Mouse (Mus musculus) CH12.LX (cell line): ENCODE data around the gene Proz. TPM values are rescaled to one million over a fixed set of nuclear protein-coding genes. Genes with fewer than 3 reads are reported as not detected.

Source experiments
- DNase-seq: peaks from one replicate; pipeline ENCODE4 v3.0.0-alpha.2; 2013; ENCODE audit errors: extremely low read depth
- H3K27ac ChIP-seq: 2 replicates; pipeline ENCODE4 v1.5.1; 2012; ENCODE audit warnings: low read depth, mild to moderate bottlenecking, control low read depth, moderate library complexity; ENCODE audit not compliant: insufficient read depth
- H3K27me3 ChIP-seq: replicated peaks from 2 replicates; pipeline ENCODE3; 2012; ENCODE audit warnings: inconsistent platforms
- H3K36me3 ChIP-seq, 2 experiments: replicated peaks in 1 of 2; 2 replicates each; pipeline versions ENCODE3 to v1.6.1; 2012; ENCODE audit warnings: inconsistent platforms in 1 of 2, low read length in 1 of 2, mild to moderate bottlenecking in 1 of 2, mixed read lengths in 1 of 2, moderate library complexity in 1 of 2; ENCODE audit not compliant: control insufficient read depth in 1 of 2, insufficient read depth in 1 of 2
- H3K4me1 ChIP-seq, 2 experiments: 2 replicates each; pipeline ENCODE4 v1.6.1; 2012; ENCODE audit warnings: inconsistent platforms in 1 of 2, moderate library complexity in 1 of 2; ENCODE audit not compliant: insufficient read depth in 2 of 2, control insufficient read depth in 1 of 2
- H3K4me2 ChIP-seq: 2 replicates; pipeline ENCODE4 v1.6.1; 2012; ENCODE audit warnings: low read depth, mild to moderate bottlenecking, control low read depth; ENCODE audit not compliant: poor library complexity, insufficient read depth, severe bottlenecking
- H3K4me3 ChIP-seq, 3 experiments: fragments of 150-350 bp in 1 of 3; sonication (generic) in 1 of 3; replicated peaks in 1 of 3; 2 replicates each; pipeline versions ENCODE3 to v1.5.1; 2011 to 2012; ENCODE audit warnings: low read depth in 2 of 3, low read length in 2 of 3, mild to moderate bottlenecking in 2 of 3, moderate library complexity in 2 of 3, control low read depth in 1 of 3, improper control_type of control experiment in 1 of 3, inconsistent platforms in 1 of 3, mixed read lengths in 1 of 3; ENCODE audit not compliant: poor library complexity in 1 of 3
- H3K79me2 ChIP-seq: replicated peaks from 2 replicates; pipeline ENCODE4 v1.6.1; 2012; ENCODE audit warnings: mild to moderate bottlenecking, moderate library complexity; ENCODE audit not compliant: control insufficient read depth, poor library complexity, insufficient read depth, severe bottlenecking; ENCODE audit errors: extremely low read depth
- H3K9ac ChIP-seq: 2 replicates; pipeline ENCODE4 v1.6.1; 2012; ENCODE audit warnings: low read depth, mild to moderate bottlenecking, control low read depth, moderate library complexity; ENCODE audit not compliant: insufficient read depth
- H3K9me3 ChIP-seq: replicated peaks from 2 replicates; pipeline ENCODE3; 2012; ENCODE audit warnings: low read length, inconsistent platforms, mixed read lengths
- BHLHE40 ChIP-seq: IDR thresholded peaks from 2 replicates; pipeline ENCODE4 v1.6.1; 2011; ENCODE audit warnings: mild to moderate bottlenecking, low read depth, low read length, improper control_type of control experiment
- CHD1 ChIP-seq: IDR thresholded peaks from 2 replicates; pipeline ENCODE4 v1.6.1; 2012; ENCODE audit warnings: low read depth, low read length, improper control_type of control experiment, inconsistent platforms
- CHD2 ChIP-seq: IDR thresholded peaks from 2 replicates; pipeline ENCODE4 v1.6.1; 2011; ENCODE audit warnings: low read length, improper control_type of control experiment
- CTCF ChIP-seq, 2 experiments: IDR thresholded peaks in 1 of 2; conservative IDR thresholded peaks in 1 of 2; 2 replicates each; pipeline ENCODE4 v1.5.1; 2011 to 2012; ENCODE audit warnings: low read depth in 2 of 2, low read length in 2 of 2, improper control_type of control experiment in 1 of 2, inconsistent platforms in 1 of 2, mild to moderate bottlenecking in 1 of 2, moderate library complexity in 1 of 2
- E2F4 ChIP-seq: IDR thresholded peaks from 2 replicates; pipeline ENCODE4 v1.6.1; 2011; ENCODE audit warnings: low read depth, low read length, improper control_type of control experiment; ENCODE audit not compliant: insufficient replicate concordance
- ELF1 ChIP-seq: IDR thresholded peaks from 2 replicates; pipeline ENCODE4 v1.6.1; 2014; ENCODE audit warnings: low read depth, mild to moderate bottlenecking, inconsistent platforms, low read length, improper control_type of control experiment
- EP300 ChIP-seq: IDR thresholded peaks from 2 replicates; pipeline ENCODE4 v1.6.1; 2011; ENCODE audit warnings: low read length, improper control_type of control experiment
- ETS1 ChIP-seq: conservative IDR thresholded peaks from 2 replicates; pipeline ENCODE4 v1.6.1; 2012; ENCODE audit warnings: low read depth, mild to moderate bottlenecking, inconsistent platforms, low read length, improper control_type of control experiment, moderate library complexity
- GABPA ChIP-seq: IDR thresholded peaks from 2 replicates; pipeline ENCODE4 v1.6.1; 2012; ENCODE audit warnings: low read depth, low read length, improper control_type of control experiment, inconsistent platforms; ENCODE audit not compliant: insufficient replicate concordance
- HCFC1 ChIP-seq: IDR thresholded peaks from 2 replicates; pipeline ENCODE4 v1.6.1; 2012; ENCODE audit warnings: low read depth, mild to moderate bottlenecking, inconsistent platforms, low read length, improper control_type of control experiment
- IRF4 ChIP-seq: IDR thresholded peaks from 2 replicates; pipeline ENCODE4 v1.6.1; 2014; ENCODE audit warnings: low read depth, mild to moderate bottlenecking, inconsistent platforms, low read length, improper control_type of control experiment
- JUN ChIP-seq: IDR thresholded peaks from 2 replicates; pipeline ENCODE4 v1.6.1; 2011; ENCODE audit warnings: low read depth, mild to moderate bottlenecking, low read length, improper control_type of control experiment, moderate library complexity; ENCODE audit not compliant: insufficient read depth
- JUND ChIP-seq: conservative IDR thresholded peaks from 2 replicates; pipeline ENCODE4 v1.6.1; 2011; ENCODE audit warnings: low read depth, low read length, improper control_type of control experiment
- KAT2A ChIP-seq: IDR thresholded peaks from 2 replicates; pipeline ENCODE4 v1.6.1; 2012; ENCODE audit warnings: low read length, improper control_type of control experiment, inconsistent platforms; ENCODE audit not compliant: insufficient replicate concordance
- MAFK ChIP-seq: IDR thresholded peaks from 2 replicates; pipeline ENCODE4 v1.6.1; 2011; ENCODE audit warnings: low read length, improper control_type of control experiment; ENCODE audit not compliant: insufficient replicate concordance
- MAX ChIP-seq: IDR thresholded peaks from 2 replicates; pipeline ENCODE4 v1.6.1; 2011; ENCODE audit warnings: low read length, improper control_type of control experiment
- MAZ ChIP-seq: IDR thresholded peaks from 2 replicates; pipeline ENCODE4 v1.6.1; 2012; ENCODE audit warnings: low read depth, mild to moderate bottlenecking, inconsistent platforms, low read length, improper control_type of control experiment, moderate library complexity
- MEF2A ChIP-seq: IDR thresholded peaks from 2 replicates; pipeline ENCODE4 v1.6.1; 2014; ENCODE audit warnings: low read depth, mild to moderate bottlenecking, inconsistent platforms, low read length, improper control_type of control experiment, borderline replicate concordance
- MXI1 ChIP-seq: IDR thresholded peaks from 2 replicates; pipeline ENCODE4 v1.6.1; 2011; ENCODE audit warnings: mild to moderate bottlenecking, low read depth, low read length, improper control_type of control experiment
- MYC ChIP-seq: IDR thresholded peaks from 2 replicates; pipeline ENCODE4 v1.6.1; 2011; ENCODE audit warnings: low read depth, mild to moderate bottlenecking, improper control_type of control experiment, low read length
- NELFE ChIP-seq: IDR thresholded peaks from 2 replicates; pipeline ENCODE4 v1.6.1; 2011; ENCODE audit warnings: low read depth, low read length, improper control_type of control experiment
- NRF1 ChIP-seq: IDR thresholded peaks from 2 replicates; pipeline ENCODE4 v1.6.1; 2014; ENCODE audit warnings: low read depth, mild to moderate bottlenecking, inconsistent platforms, low read length, improper control_type of control experiment, moderate library complexity
- PAX5 ChIP-seq: IDR thresholded peaks from 2 replicates; pipeline ENCODE4 v1.6.1; 2012; ENCODE audit warnings: low read length, inconsistent platforms, mixed read lengths
- POLR2A ChIP-seq: IDR thresholded peaks from 2 replicates; pipeline ENCODE4 v1.6.1; 2011; ENCODE audit warnings: low read depth, mild to moderate bottlenecking, improper control_type of control experiment, low read length
- POLR2AphosphoS2 ChIP-seq: IDR thresholded peaks from 2 replicates; pipeline ENCODE4 v1.6.1; 2011; ENCODE audit warnings: low read depth, low read length, improper control_type of control experiment
- RAD21 ChIP-seq: IDR thresholded peaks from 2 replicates; pipeline ENCODE4 v1.6.1; 2011; ENCODE audit warnings: low read depth, mild to moderate bottlenecking, low read length, improper control_type of control experiment, moderate library complexity
- RCOR1 ChIP-seq: conservative IDR thresholded peaks from 2 replicates; pipeline ENCODE4 v1.6.1; 2012; ENCODE audit warnings: low read depth, mild to moderate bottlenecking, inconsistent platforms, low read length, improper control_type of control experiment
- SIN3A ChIP-seq: IDR thresholded peaks from 2 replicates; pipeline ENCODE4 v1.6.1; 2012; ENCODE audit warnings: low read length, improper control_type of control experiment, inconsistent platforms
- SMC3 ChIP-seq: IDR thresholded peaks from 2 replicates; pipeline ENCODE4 v1.6.1; 2011; ENCODE audit warnings: low read depth, low read length, improper control_type of control experiment
- TBP ChIP-seq: conservative IDR thresholded peaks from 2 replicates; pipeline ENCODE4 v1.6.1; 2011; ENCODE audit warnings: low read depth, low read length, improper control_type of control experiment
- TCF12 ChIP-seq: IDR thresholded peaks from 2 replicates; pipeline ENCODE4 v1.6.1; 2014; ENCODE audit warnings: low read depth, mild to moderate bottlenecking, inconsistent platforms, low read length, improper control_type of control experiment
- UBTF ChIP-seq: IDR thresholded peaks from 2 replicates; pipeline ENCODE4 v1.6.1; 2012; ENCODE audit warnings: low read depth, mild to moderate bottlenecking, inconsistent platforms, low read length, improper control_type of control experiment, moderate library complexity
- USF1 ChIP-seq: IDR thresholded peaks from 2 replicates; pipeline ENCODE4 v1.6.1; 2014; ENCODE audit warnings: low read depth, mild to moderate bottlenecking, inconsistent platforms, low read length, improper control_type of control experiment
- USF2 ChIP-seq: conservative IDR thresholded peaks from 2 replicates; pipeline ENCODE4 v1.6.1; 2011; ENCODE audit warnings: low read depth, low read length, improper control_type of control experiment
- ZC3H11A ChIP-seq: IDR thresholded peaks from 2 replicates; pipeline ENCODE4 v1.6.1; 2012; ENCODE audit warnings: low read depth, mild to moderate bottlenecking, inconsistent platforms, low read length, improper control_type of control experiment
- ZKSCAN1 ChIP-seq: IDR thresholded peaks from 2 replicates; pipeline ENCODE4 v1.6.1; 2012; ENCODE audit warnings: low read depth, inconsistent platforms, low read length, improper control_type of control experiment, borderline replicate concordance
- ZMIZ1 ChIP-seq: IDR thresholded peaks from 2 replicates; pipeline ENCODE4 v1.6.1; 2012; ENCODE audit warnings: low read depth, mild to moderate bottlenecking, inconsistent platforms, low read length, improper control_type of control experiment
- ZNF384 ChIP-seq: IDR thresholded peaks from 2 replicates; pipeline ENCODE4 v1.6.1; 2012; ENCODE audit warnings: low read depth, low read length, improper control_type of control experiment, inconsistent platforms
- dilution Hi-C: fragments of 300-500 bp; cut with MboI; formaldehyde crosslinking; loops from 2 replicates; pipeline ENCODE4 v1.14.3; 2020; ENCODE audit warnings: low sequenced_read_pairs; ENCODE audit not compliant: extremely low pct_unique_long_range_greater_than_20kb, extremely low pct_ligation_motif_present
- in situ Hi-C: fragments of 300-500 bp; cut with MboI; formaldehyde crosslinking; loops from 3 replicates; pipeline ENCODE4 v1.14.3; 2019; ENCODE audit warnings: low sequenced_read_pairs, low pct_ligation_motif_present, low pct_unique_long_range_greater_than_20kb, mixed read lengths
- polyA plus RNA-seq: library from polyadenylated mRNA; unstranded; fragments of >175 nt; gene quantifications from 2 replicates; pipeline ENCODE4 v1.2.1, GENCODE M21; 2012; ENCODE audit warnings: low read depth; ENCODE audit not compliant: insufficient read length
- total RNA-seq, 2 experiments: library from RNA; depleted of rRNA; stranded (reverse); fragments of 300-350 nt in 1 of 2; fragments of >200 nt in 1 of 2; gene quantifications; 2 replicates each; pipeline ENCODE4 v1.2.3; 2012 to 2014

The Proz gene
- total and polyA plus RNA-seq, 3 experiments = 0.21 to 0.94 TPM; not detected in 1

- Histone ChIP-seq H3K9me3 (no peaks in the 10 kb centered on the region), H3K27me3 (no peaks in the 10 kb centered on the region), H3K4me1 (peaks cover 6 to 13% of the 10 kb centered on the region in 2 experiments; a peak in 3 of 4 replicates), H3K79me2 (peaks cover 13% of the 10 kb centered on the region), H3K27ac (peak overlapping the region; percentile 34), H3K9ac (peak overlapping the region; percentile 77), H3K36me3 (peaks cover 4 to 29% of the 10 kb centered on the region in 2 experiments), H3K4me3 (peak overlapping the region; percentile 98 to 100 (median 99)), H3K4me2 (peak overlapping the region; percentile 0; the same call in 1 of the 2 replicates)
- dilution Hi-C loops (no loop called here), in situ Hi-C loops (no loop called here)
- no peak for TF ChIP-seq RCOR1
- no peak; the same call in 1 of the 2 replicates for TF ChIP-seq MAX
- TF ChIP-seq ZKSCAN1 = no peak
- TF ChIP-seq RAD21 = no peak
- no peak for TF ChIP-seq MYC
- peak; percentile 86 for TF ChIP-seq SIN3A
- no peak for TF ChIP-seq MAFK
- TF ChIP-seq USF1 = no peak
- TF ChIP-seq JUND = no peak
- TF ChIP-seq POLR2AphosphoS2 = no peak
- peak; percentile 90 for TF ChIP-seq TCF12
- peak; percentile 77 for TF ChIP-seq POLR2A
- peak; percentile 74 for TF ChIP-seq MXI1
- TF ChIP-seq ZNF384 = no peak
- peak; percentile 72 for TF ChIP-seq MEF2A
- TF ChIP-seq EP300 = no peak
- TF ChIP-seq BHLHE40 = peak; percentile 9; the same call in 1 of the 2 replicates
- TF ChIP-seq IRF4 = peak; percentile 71; the same call in 1 of the 2 replicates
- TF ChIP-seq TBP = 0 out of 2 replicates have a peak, but pooled peaks have one; percentile 48
- peak; percentile 25; the same call in 1 of the 2 replicates for TF ChIP-seq ETS1
- no peak for TF ChIP-seq SMC3
- peak; percentile 82; the same call in 1 of the 2 replicates for TF ChIP-seq KAT2A
- TF ChIP-seq CTCF (conservative IDR thresholded peaks at IDR 0.05 in 1 of 2, IDR thresholded peaks at IDR 0.05 in 1 of 2; ENCODE audit: low read depth in 2 of 2, low read length in 2 of 2) = peak in 1 of 2 experiments; percentile 5; a peak in 1 of 4 replicates
- peak; percentile 57; the same call in 1 of the 2 replicates for TF ChIP-seq ZMIZ1
- no peak for TF ChIP-seq JUN
- no peak for TF ChIP-seq CHD1
- TF ChIP-seq E2F4 = no peak
- peak; percentile 75 for TF ChIP-seq CHD2
- peak; percentile 95 for TF ChIP-seq UBTF
- peak; percentile 78 for TF ChIP-seq NELFE
- no peak for TF ChIP-seq USF2
- TF ChIP-seq ELF1 = peak; percentile 69
- no peak for TF ChIP-seq ZC3H11A
- peak; percentile 71; the same call in 1 of the 2 replicates for TF ChIP-seq MAZ
- peak; percentile 95 for TF ChIP-seq HCFC1
- peak; percentile 49; the same call in 1 of the 2 replicates for TF ChIP-seq NRF1
- TF ChIP-seq PAX5 = no peak
- TF ChIP-seq GABPA = peak; percentile 18; the same call in 1 of the 2 replicates
- DNase-seq = peak; percentile 88
Observed at GRCm38 (mm10) chr8:13104691-13105086, 44.0 kb downstream of the Proz start.
